Mouse (Mus musculus): ENCODE measurements at regions not wholly inside any gene's neighbourhood (a gene's known extent, or its start where the extent isn't known, plus 50 kb on each side); places are given as distances from the start of the nearest gene placed in this dataset.

- no peak for TF ChIP-seq CTCF (IDR thresholded peaks at IDR 0.05; ENCODE audit: low read depth)
- TF ChIP-seq EP300 (IDR thresholded peaks at IDR 0.05; ENCODE audit: low read depth): no peak
Observed at GRCm38 (mm10) chr13:42613326-42613725, 67.1 kb upstream of the Phactr1 start.

All from liver, embryonic 14.5 days (tissue).